In the genomic region with DNA sequence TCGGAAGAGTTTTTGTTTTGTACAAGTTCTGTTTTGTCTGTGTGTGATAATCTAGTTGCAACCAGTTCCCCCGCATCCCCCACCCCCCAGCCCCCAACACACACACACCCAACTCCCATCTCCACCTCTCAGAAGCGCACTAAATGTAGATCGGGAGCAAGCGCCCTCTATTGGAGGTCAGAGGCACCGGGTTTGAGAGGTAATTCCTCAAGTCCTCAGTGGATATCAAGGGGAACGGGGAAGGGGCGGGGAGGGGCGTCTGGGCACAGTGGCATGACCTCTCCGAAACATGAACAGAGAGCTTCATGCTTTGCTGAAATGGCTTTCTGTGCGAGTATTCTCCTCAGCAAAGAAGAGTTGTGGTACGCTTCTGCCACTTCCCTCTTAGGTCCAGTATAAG, we compare ENCODE assay signal across 19 mouse cellular contexts. TPM values are rescaled to one million over a fixed set of nuclear protein-coding genes. Genes with fewer than 3 reads are reported as not detected.
A peak's percentile ranks its signal among the peaks of the same experiment; 100 is the strongest.
DNase-seq lines count a peak whose midpoint lies in the region; TF ChIP-seq lines count a peak whose summit lies in the region.
"Had no signal": no experiment of that assay in that cellular context is flagged by ENCODE, and none has a peak within 500 bp of the region (broad histone marks: within the 10 kb centered on the region; RNA-seq: fewer than 3 reads in every experiment).

No protein-coding gene starts in this region.

- no peak overlapping the region for H3K27ac ChIP-seq in kidney, adult 2 months (ENCODE audit: insufficient read depth, low read depth, low read length)
- H3K27ac ChIP-seq in MEL (ENCODE audit: control insufficient read depth, low read depth, low read length), result no peak overlapping the region
- H3K27ac ChIP-seq: forebrain, embryonic 15.5 days; hindbrain, embryonic 10.5 days; limb, embryonic 12.5 days; lung, embryonic 15.5 days; midbrain, embryonic 15.5 days had no signal

- no peak for DNase-seq in kidney, adult 2 months
- no peak for DNase-seq in kidney, adult 11 months
- peak; percentile 12 for DNase-seq in lung, postnatal 36 days
- no peak for DNase-seq in lung, postnatal 14 days
- no peak for DNase-seq in MEL (ENCODE audit: low read depth, low spot score)
- no peak for DNase-seq in spleen, postnatal 4 days (ENCODE audit: low spot score in 2 of 2)
- no peak for DNase-seq in urinary bladder, postnatal 14 days (ENCODE audit: low spot score)
- DNase-seq: cerebellum, adult 11 months; cerebellum, postnatal 14 days; layer of hippocampus, adult 9-11 months; right cerebral cortex, adult 18-20 months had no signal

- no peak for TF ChIP-seq RAD21 in MEL (IDR thresholded peaks at IDR 0.05; ENCODE audit: low read depth, low read length)

- no peak overlapping the region for H3K4me3 ChIP-seq in kidney, adult 2 months (ENCODE audit: insufficient read depth, low read depth, low read length)
- no peak overlapping the region for H3K4me3 ChIP-seq in MEL (ENCODE audit: control insufficient read depth in 1 of 2, insufficient read depth in 1 of 2, low read depth in 2 of 2, low read length in 2 of 2)
- H3K4me3 ChIP-seq: erythroblast, embryonic 14.5 days; forebrain, embryonic 15.5 days; hindbrain, embryonic 10.5 days; limb, embryonic 12.5 days; lung, embryonic 15.5 days; megakaryocyte, embryonic 14.5 days; midbrain, embryonic 15.5 days had no signal

- no peaks in the 10 kb centered on the region for H3K36me3 ChIP-seq in kidney, adult 2 months (ENCODE audit: control insufficient read depth, insufficient read depth, low read length)
- H3K36me3 ChIP-seq in MEL (ENCODE audit: control insufficient read depth in 1 of 2, insufficient read depth in 2 of 2, low read length in 2 of 2), result no peaks in the 10 kb centered on the region
- H3K36me3 ChIP-seq: forebrain, embryonic 15.5 days; hindbrain, embryonic 10.5 days; limb, embryonic 12.5 days; lung, embryonic 15.5 days; midbrain, embryonic 15.5 days had no signal

- WGBS in kidney, adult 2 months, result 65% methylated on average over 12 of the region's 12 CpGs

- TF ChIP-seq CTCF in kidney, adult 2 months (conservative IDR thresholded peaks at IDR 0.05; ENCODE audit: insufficient read depth, insufficient read length, low read depth, low read length), result peak; percentile 39; the same call in 1 of the 2 replicates
- TF ChIP-seq CTCF in MEL (IDR thresholded peaks at IDR 0.05 in 2 of 3, conservative IDR thresholded peaks at IDR 0.05 in 1 of 3; ENCODE audit: control insufficient read depth in 1 of 3, insufficient read depth in 1 of 3, low read depth in 2 of 3, low read length in 3 of 3, poor library complexity in 1 of 3, severe bottlenecking in 1 of 3), result peak in 2 of 3 experiments; percentile 19 to 37; a peak in 4 of 6 replicates

- TF ChIP-seq POLR2A in kidney, adult 2 months (IDR thresholded peaks at IDR 0.05; ENCODE audit: low read depth, low read length), result no peak
- TF ChIP-seq POLR2A in MEL (IDR thresholded peaks at IDR 0.05; ENCODE audit: control insufficient read depth in 1 of 2, insufficient read depth in 1 of 2, low read depth in 1 of 2, low read length in 2 of 2, poor library complexity in 1 of 2), result no peak

- no peaks in the 10 kb centered on the region for H3K27me3 ChIP-seq in kidney, adult 2 months (replicated peaks; ENCODE audit: control insufficient read depth, insufficient read depth, low read length)
- peaks cover 0 to 5% of the 10 kb centered on the region in 2 experiments for H3K27me3 ChIP-seq in MEL (ENCODE audit: control insufficient read depth in 1 of 2, insufficient read depth in 2 of 2, low read length in 2 of 2)
- H3K27me3 ChIP-seq: forebrain, embryonic 15.5 days; limb, embryonic 12.5 days; lung, embryonic 15.5 days; megakaryocyte, embryonic 14.5 days; midbrain, embryonic 15.5 days; Patski had no signal

- H3K9ac ChIP-seq in MEL (ENCODE audit: control insufficient read depth, low read depth, low read length, poor library complexity, severe bottlenecking), result no peak overlapping the region
- H3K9ac ChIP-seq: forebrain, embryonic 15.5 days; limb, embryonic 12.5 days; lung, embryonic 15.5 days; midbrain, embryonic 15.5 days had no signal

- H3K9me3 ChIP-seq in MEL (replicated peaks; ENCODE audit: insufficient read depth, low read length), result no peaks in the 10 kb centered on the region
- H3K9me3 ChIP-seq: forebrain, embryonic 15.5 days; lung, embryonic 15.5 days; midbrain, embryonic 15.5 days had no signal

- H3K4me1 ChIP-seq in kidney, adult 2 months (ENCODE audit: control insufficient read depth, insufficient read depth, low read length), result no peaks in the 10 kb centered on the region
- no peaks in the 10 kb centered on the region for H3K4me1 ChIP-seq in MEL (ENCODE audit: control insufficient read depth in 1 of 2, insufficient read depth in 2 of 2, low read length in 2 of 2)
- H3K4me1 ChIP-seq: forebrain, embryonic 15.5 days; hindbrain, embryonic 10.5 days; limb, embryonic 12.5 days; lung, embryonic 15.5 days; megakaryocyte, embryonic 14.5 days; midbrain, embryonic 15.5 days had no signal

- no peak for TF ChIP-seq EP300 in MEL (IDR thresholded peaks at IDR 0.05; ENCODE audit: low read depth in 1 of 2, low read length in 2 of 2)

- no peaks in the 10 kb centered on the region for H3K79me2 ChIP-seq in MEL (ENCODE audit: control insufficient read depth, insufficient read depth, low read length, poor library complexity)

TF ChIP-seq in MEL, 35 proteins besides CTCF, POLR2A, EP300 and RAD21:
- TF ChIP-seq ZMIZ1 (IDR thresholded peaks at IDR 0.05; ENCODE audit: low read depth, low read length) (no peak), GATA1 (IDR thresholded peaks at IDR 0.05; ENCODE audit: low read depth, low read length) (no peak), ZKSCAN1 (IDR thresholded peaks at IDR 0.05; ENCODE audit: low read depth, low read length) (no peak), RCOR1 (IDR thresholded peaks at IDR 0.05; ENCODE audit: low read depth, low read length) (no peak)

RNA-seq across cellular contexts. Expression of gene Acp6, which starts 40.3 kb away (rescaled TPM):
- polyA plus RNA-seq in kidney, adult 2 months (2012; rRNA removed), result 67.8 and 74.2 TPM in 2 replicates
- 27.7 and 34.4 TPM in 2 replicates for total RNA-seq in MEL (2012; rRNA removed)
- 10 to 100 TPM in 1 of 2 experiments, not detected in 1; 66.9 TPM for polyA plus RNA-seq in MEL (2012; ENCODE audit: insufficient read depth in 1 of 2, insufficient read length in 2 of 2, low read depth in 1 of 2, low replicate concordance in 2 of 2, missing spikeins in 1 of 2)
